Mouse (Mus musculus) layer of hippocampus, adult 9-11 months (tissue): ENCODE results near the gene Galntl5.
"Not testable (repeated sequence)": the region's sequence is repeated elsewhere in the genome, so short reads cannot be mapped to it uniquely, and the experiment has no call there.

Source experiments
- DNase-seq: peaks from one replicate; pipeline ENCODE4 v3.0.0; 2022

Galntl5 gene

GRCm38 (mm10) chr5:25211872-25212271 is 30.6 kb downstream of the Galntl5 start:
- peak; percentile 53 for DNase-seq

GRCm38 (mm10) chr5:25213216-25213615 is 32.0 kb downstream of the Galntl5 start:
- not testable (repeated sequence) for DNase-seq

GRCm38 (mm10) chr5:25215006-25215405 is 33.7 kb downstream of the Galntl5 start:
- DNase-seq, result no peak

GRCm38 (mm10) chr5:25221604-25222003 is 40.3 kb downstream of the Galntl5 start, which contains the start of gene Galnt11:
Gene Galnt11, plus strand, starts transcription at chr5:25221904.
- no peak for DNase-seq

GRCm38 (mm10) chr5:25222752-25223702 is 41.8 kb downstream of the Galntl5 start, which contains the start of gene E130116L18Rik:
Gene E130116L18Rik, minus strand, starts transcription at chr5:25223153.
- peak; percentile 90 for DNase-seq

GRCm38 (mm10) chr5:25224377-25224776 is 43.1 kb downstream of the Galntl5 start:
- not testable (repeated sequence) for DNase-seq

GRCm38 (mm10) chr5:25243101-25243500 is 61.8 kb downstream of the Galntl5 start:
- no peak for DNase-seq

- no peak for DNase-seq
Observed at GRCm38 (mm10) chr5:25245806-25246472, 64.7 kb downstream of the Galntl5 start.

- no peak for DNase-seq
Observed at GRCm38 (mm10) chr5:25246473-25246865, 65.2 kb downstream of the Galntl5 start.

- DNase-seq, result no peak
Observed at GRCm38 (mm10) chr5:25247036-25247435, 65.8 kb downstream of the Galntl5 start.

- DNase-seq, result no peak
Observed at GRCm38 (mm10) chr5:25252423-25252822, 71.2 kb downstream of the Galntl5 start.

- no peak for DNase-seq
Observed at GRCm38 (mm10) chr5:25252825-25253544, 71.7 kb downstream of the Galntl5 start.

- no peak for DNase-seq
Observed at GRCm38 (mm10) chr5:25254491-25254890, 73.2 kb downstream of the Galntl5 start.

- peak; percentile 48 for DNase-seq
Observed at GRCm38 (mm10) chr5:25256686-25257085, 75.4 kb downstream of the Galntl5 start.

- no peak for DNase-seq
Observed at GRCm38 (mm10) chr5:25261452-25261851, 80.2 kb downstream of the Galntl5 start.

- no peak for DNase-seq
Observed at GRCm38 (mm10) chr5:25262266-25262665, 81.0 kb downstream of the Galntl5 start.

GRCm38 (mm10) chr5:25268258-25268888 is 87.1 kb downstream of the Galntl5 start:
- DNase-seq, result no peak
